Mouse (Mus musculus) thymus, postnatal 14 days (tissue): ENCODE data around the gene Cpz.

Experiments
- DNase-seq: peaks from one replicate; pipeline ENCODE4 v3.0.0; 2021

Cpz gene

GRCm38 (mm10) chr5:35525469-35526123 lies at the start of gene Cpz:
Cpz (minus strand) TSS chr5:35525698.
- no peak for DNase-seq

DNA sequence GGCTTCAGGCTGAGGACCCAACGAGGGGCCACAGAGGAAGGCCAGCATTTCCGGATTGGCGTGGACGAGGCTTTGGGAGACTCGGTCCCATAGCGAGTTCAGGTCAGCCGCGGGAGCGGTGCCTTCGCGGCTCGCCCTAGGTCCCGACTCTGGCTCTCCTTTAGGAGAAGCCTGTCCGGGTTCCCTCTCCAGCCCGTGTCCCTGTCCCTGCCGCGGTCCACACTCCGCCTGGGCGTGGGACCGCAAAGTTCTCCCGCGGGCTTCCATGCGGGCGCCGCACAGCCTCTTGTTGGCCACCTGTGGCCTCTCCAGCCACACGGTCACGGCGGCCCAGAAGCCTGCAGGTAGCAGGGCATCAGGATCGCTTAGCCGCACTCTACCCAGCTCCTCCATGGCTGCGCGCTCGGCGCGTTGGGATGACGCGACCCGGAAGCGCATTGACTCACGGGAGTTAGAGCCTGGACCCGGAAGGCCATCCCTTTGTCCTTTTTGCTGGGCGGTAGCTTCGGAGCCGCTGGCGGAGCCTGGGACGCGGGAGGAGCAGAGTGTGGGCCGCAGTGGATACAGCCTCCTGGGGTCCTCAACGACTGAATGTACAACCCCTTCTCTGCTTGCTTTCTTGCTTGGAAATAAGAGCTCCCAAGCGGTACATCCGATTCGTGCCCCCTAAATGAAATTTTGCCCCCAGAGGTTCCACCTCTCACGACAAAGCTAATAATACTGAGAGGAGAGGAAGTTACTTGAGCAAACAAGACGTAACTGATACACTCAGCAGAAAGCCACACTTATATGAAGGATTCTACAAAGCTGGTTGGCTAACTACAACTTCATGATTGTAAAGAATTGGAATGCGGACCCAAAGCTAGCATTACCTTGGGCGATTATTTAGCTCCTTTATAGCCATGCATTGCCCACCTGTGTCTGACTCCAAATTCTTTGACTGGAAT lies 49.4 kb upstream of the Cpz start, which contains the start of gene Trmt44:
Gene Trmt44, minus strand, starts transcription at position 418 of the 947 bp plus-strand sequence.
- peak; percentile 91 for DNase-seq

DNA sequence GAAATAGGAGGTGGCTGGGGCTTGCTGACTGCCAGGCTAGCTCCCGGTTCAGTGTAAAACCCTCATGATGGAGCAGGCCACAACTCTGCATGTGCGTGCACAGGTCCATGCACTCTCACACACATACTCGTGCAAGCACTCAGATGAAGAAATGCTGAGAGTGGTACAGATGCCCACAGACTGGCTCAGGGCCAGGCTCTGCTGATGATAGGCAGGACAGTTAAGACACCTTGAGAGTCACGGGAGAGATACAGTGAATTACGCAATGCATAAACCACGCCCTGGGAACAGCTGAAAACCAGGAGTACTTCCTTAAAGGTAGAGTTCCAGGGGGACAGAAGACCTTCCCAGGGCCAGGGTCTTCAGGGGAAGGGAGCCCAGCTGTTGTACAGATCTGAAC lies 46.0 kb upstream of the Cpz start:
- DNase-seq: no peak

GRCm38 (mm10) chr5:35566632-35567031 lies 41.1 kb upstream of the Cpz start:
- DNase-seq: no peak

GRCm38 (mm10) chr5:35565217-35565616 lies 39.7 kb upstream of the Cpz start:
- DNase-seq: no peak

DNA sequence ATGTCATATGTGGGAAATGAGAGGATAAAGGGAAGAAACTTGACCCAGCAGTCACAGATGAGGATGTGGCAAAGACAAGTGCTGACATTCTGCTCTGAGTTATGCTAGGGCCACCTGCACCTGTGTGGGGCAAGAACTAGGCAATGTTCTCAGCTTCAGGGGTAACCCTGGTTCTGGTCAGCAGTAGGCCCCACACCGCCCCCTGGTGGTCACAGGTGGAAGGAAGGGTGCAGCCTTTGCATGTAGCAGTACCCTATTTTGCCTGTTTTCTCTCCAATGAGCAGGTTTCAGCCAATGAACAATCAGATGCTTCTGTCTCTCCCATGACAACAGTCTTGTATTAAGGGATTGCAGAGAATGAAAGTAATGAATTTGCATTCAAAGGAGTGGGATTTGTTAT lies 38.0 kb upstream of the Cpz start:
- DNase-seq: peak; percentile 78

DNA sequence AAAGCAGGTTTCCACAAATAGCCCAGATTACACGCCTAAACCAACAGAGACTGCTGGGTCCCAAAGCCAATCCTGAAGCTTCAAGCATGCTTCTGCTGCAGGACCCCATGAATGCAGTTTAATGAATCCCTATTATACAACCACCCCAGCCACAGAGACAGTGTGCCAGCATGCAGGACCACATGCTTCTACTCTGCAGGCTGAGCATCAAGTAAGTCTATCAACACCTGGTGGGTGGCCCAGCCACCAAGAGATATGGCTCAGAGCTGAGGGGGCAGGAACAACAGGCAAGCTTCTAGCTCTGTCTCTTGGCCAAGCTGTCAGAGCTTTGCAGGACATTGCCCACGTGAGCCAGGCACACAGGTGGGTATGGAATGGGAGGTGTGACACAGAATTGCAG lies 37.1 kb upstream of the Cpz start:
- no peak for DNase-seq

DNA sequence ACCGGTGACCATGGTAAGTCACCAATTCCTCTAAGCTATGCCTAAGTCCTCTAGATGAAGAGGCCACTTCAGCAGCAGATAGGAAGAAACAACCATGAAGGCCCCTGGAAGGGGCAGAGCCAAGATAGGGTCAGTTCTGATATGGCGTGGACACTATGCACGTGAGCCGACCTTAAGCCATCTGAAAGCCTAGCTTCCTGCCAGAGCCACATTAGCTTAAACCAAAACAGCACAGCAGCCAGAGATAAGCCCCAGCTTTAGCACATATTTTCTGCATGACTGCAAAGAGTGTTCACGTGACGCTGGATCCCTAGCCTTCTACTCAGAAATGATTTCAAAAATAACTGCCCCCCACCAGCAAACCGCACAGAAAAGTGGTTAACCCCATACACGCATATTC lies 33.9 kb upstream of the Cpz start:
- no peak for DNase-seq

DNA sequence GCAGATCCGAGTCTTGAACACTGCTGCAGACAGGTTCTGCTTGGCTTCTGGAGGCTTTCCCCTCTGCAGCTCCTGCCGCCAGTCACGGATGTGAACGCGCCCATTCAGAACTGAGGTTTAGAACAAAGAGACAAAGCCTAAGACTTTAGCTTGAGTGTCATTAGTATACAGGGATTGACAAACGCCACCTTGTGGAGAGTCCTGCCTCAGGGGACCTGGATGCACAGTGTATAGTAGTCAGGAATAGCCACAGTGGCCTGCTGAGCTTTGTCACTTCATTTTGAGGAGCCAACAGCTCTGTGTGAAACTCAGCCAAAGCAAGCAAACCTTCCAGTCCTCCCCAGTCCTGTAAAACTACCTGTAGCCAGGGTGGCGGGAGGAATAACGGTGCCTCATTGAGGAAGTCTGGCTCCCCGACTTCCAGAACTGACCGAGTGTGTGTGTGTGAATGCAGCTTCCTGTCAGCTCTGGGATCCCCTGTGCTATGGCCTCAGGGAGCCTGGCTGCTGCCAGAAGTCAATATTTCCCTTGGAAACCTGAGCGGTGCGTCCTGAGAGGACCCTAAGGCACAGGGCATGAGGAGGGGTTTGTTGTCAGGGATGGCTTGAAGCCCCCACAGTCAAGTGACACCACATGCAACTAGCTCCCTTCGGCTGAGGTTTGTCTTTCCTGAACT lies 32.6 kb upstream of the Cpz start:
- no peak for DNase-seq

- no peak for DNase-seq
Measured at GRCm38 (mm10) chr5:35556393-35556792, 30.9 kb upstream of the Cpz start.

GRCm38 (mm10) chr5:35552838-35553539 lies 27.5 kb upstream of the Cpz start:
- no peak for DNase-seq

GRCm38 (mm10) chr5:35551855-35552837 lies 26.6 kb upstream of the Cpz start:
- no peak for DNase-seq

DNA sequence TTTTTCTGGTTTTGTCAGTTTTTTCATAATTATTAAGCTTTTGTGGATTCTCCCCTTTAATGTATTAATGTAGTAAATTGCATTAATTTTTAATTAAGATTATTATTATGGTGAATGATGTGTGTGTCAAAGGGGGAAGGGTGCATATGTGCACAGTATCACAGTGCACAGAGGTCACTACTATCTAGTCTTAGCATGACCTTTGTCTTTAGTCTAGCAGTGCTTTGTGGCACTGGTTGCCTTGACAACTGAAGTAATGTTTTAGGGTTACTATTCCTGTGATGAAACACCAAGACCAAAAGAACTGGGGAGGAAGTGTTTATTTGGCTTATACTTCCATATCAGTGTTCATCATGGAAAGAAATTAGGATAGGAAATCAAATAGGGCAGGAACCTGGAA lies 20.6 kb upstream of the Cpz start:
- DNase-seq: no peak

- no peak for DNase-seq
Measured at GRCm38 (mm10) chr5:35541059-35541790, 15.7 kb upstream of the Cpz start.

GRCm38 (mm10) chr5:35540555-35540954 lies 15.1 kb upstream of the Cpz start:
- DNase-seq: no peak

DNA sequence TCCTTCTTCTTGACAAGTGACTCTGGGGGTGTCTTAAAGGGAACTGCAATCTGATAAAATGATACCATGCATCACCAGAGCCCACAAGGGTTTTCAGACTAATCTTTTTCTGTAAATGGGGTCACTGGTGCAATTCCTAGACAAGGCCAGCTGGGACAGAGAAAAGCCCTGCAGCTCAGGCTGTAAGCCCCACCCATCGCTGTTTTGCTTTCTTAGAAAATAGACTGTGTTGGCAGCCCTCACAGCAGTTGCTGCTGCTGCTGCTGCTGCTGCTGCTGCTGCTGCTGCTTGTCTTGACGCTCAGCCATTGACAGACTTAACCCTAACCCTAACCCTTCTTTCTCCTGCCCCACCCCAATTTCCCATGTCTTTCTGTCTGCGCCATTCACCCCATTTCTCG lies 14.1 kb upstream of the Cpz start:
- no peak for DNase-seq

DNA sequence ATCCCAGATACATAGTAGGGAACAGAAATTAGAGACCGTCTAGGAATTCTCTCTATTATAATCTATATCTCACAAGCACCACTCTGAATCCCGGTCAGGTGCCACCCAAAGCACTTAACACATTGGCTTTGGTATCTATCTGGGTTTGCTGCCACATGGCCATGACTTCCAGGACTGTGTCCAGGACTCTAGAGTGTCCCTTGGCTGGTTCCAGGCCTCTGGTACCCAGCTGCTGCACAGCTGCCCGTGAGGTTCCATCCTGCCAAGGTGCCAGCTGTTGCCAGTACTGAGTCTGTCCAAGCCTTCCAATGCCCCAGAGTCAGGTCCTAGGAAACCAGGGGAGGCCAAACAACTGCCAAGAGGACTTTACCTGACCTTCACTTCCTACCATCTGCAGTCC lies 12.5 kb upstream of the Cpz start:
- DNase-seq: no peak

GRCm38 (mm10) chr5:35537474-35537873 lies 12.0 kb upstream of the Cpz start:
- DNase-seq: no peak

- no peak for DNase-seq
Measured at GRCm38 (mm10) chr5:35536271-35536670, 10.8 kb upstream of the Cpz start.

- peak; percentile 42 for DNase-seq
Measured at GRCm38 (mm10) chr5:35531586-35531985, 6.1 kb upstream of the Cpz start.

- DNase-seq: peak; percentile 38
Measured at GRCm38 (mm10) chr5:35530442-35530841, 4.9 kb upstream of the Cpz start.
